Mouse (Mus musculus) neural tube, embryonic 13.5 days (tissue): ENCODE results near the gene Gnb4. TPM values are rescaled to one million over a fixed set of nuclear protein-coding genes. Genes with fewer than 3 reads are reported as not detected.

Source experiments
- ATAC-seq: fragments of 200-750 bp; cut with Nextera tagmentation; 2 replicates; pipeline ENCODE4 v1.8.0; 2017; ENCODE audit warnings: low read depth, mild to moderate bottlenecking, moderate TSS enrichment, moderate library complexity
- H3K27ac ChIP-seq: fragments of 300-500 bp; sonication (generic); replicated peaks from 2 replicates; pipeline ENCODE4 v1.5.1; 2015; ENCODE audit warnings: moderate library complexity, mild to moderate bottlenecking, inconsistent platforms
- H3K27me3 ChIP-seq: fragments of 300-500 bp; sonication (generic); 2 replicates; pipeline ENCODE4 v1.6.1; 2015; ENCODE audit warnings: mild to moderate bottlenecking, inconsistent platforms
- H3K36me3 ChIP-seq: fragments of 300-500 bp; sonication (generic); 2 replicates; pipeline ENCODE4 v1.6.1; 2015; ENCODE audit warnings: mild to moderate bottlenecking, inconsistent platforms
- H3K4me1 ChIP-seq: fragments of 300-500 bp; sonication (generic); replicated peaks from 2 replicates; pipeline ENCODE4 v1.6.1; 2015; ENCODE audit warnings: inconsistent platforms
- H3K4me2 ChIP-seq: fragments of 300-500 bp; sonication (generic); 2 replicates; pipeline ENCODE4 v1.6.1; 2015; ENCODE audit warnings: inconsistent platforms, mild to moderate bottlenecking, moderate library complexity
- H3K4me3 ChIP-seq: fragments of 300-500 bp; sonication (generic); 2 replicates; pipeline ENCODE4 v1.5.1; 2015; ENCODE audit warnings: mild to moderate bottlenecking, inconsistent platforms
- H3K9ac ChIP-seq: fragments of 300-500 bp; sonication (generic); 2 replicates; pipeline ENCODE4 v1.6.1; 2015; ENCODE audit warnings: moderate library complexity, mild to moderate bottlenecking, inconsistent platforms
- H3K9me3 ChIP-seq: fragments of 300-500 bp; sonication (generic); 2 replicates; pipeline ENCODE4 v1.6.1; 2016; ENCODE audit warnings: inconsistent platforms
- WGBS: fragments of 180-500 bp; shearing (Covaris S2); methylation state at CpG from one replicate; pipeline ENCODE4 v1.1.7; 2015; 5-methylcytosine and 5-hydroxymethylcytosine counted together
- polyA plus RNA-seq: library from polyadenylated mRNA; unstranded; fragments of >200 nt; fragmentation: Nextera tagmentation; extraction: Ambion mirVana; gene quantifications from 2 replicates; pipeline ENCODE4 v1.2.1, GENCODE M21; 2015

Gene Gnb4
- polyA plus RNA-seq, 1 experiment from 2014 or later = 90.2 TPM

GRCm38 (mm10) chr3:32610560-32610959 is 5.8 kb downstream of the Gnb4 start:
- Histone ChIP-seq H3K36me3 (0 out of 2 replicates have a peak, but pooled peaks cover 4% of the 10 kb centered on the region), H3K4me2 (no peak overlapping the region), H3K9ac (no peak overlapping the region), H3K27me3 (no peaks in the 10 kb centered on the region), H3K27ac (no peak overlapping the region), H3K4me1 (peaks cover 12% of the 10 kb centered on the region), H3K9me3 (no peaks in the 10 kb centered on the region), H3K4me3 (no peak overlapping the region)
- WGBS = 40% methylated on average over 7 of the region's 7 CpGs
- peak; percentile 74 for ATAC-seq

GRCm38 (mm10) chr3:32609233-32609632 is 7.2 kb downstream of the Gnb4 start:
- H3K4me2 ChIP-seq = no peak overlapping the region
- H3K4me1 ChIP-seq = peaks cover 3% of the 10 kb centered on the region; the same call in 1 of the 2 replicates
- 96% methylated on average over 4 of the region's 4 CpGs for WGBS
- H3K27ac ChIP-seq = no peak overlapping the region
- no peak overlapping the region for H3K4me3 ChIP-seq
- no peak overlapping the region for H3K9ac ChIP-seq
- 0 out of 2 replicates have a peak, but pooled peaks cover 4% of the 10 kb centered on the region for H3K36me3 ChIP-seq
- H3K9me3 ChIP-seq = no peaks in the 10 kb centered on the region
- H3K27me3 ChIP-seq = no peaks in the 10 kb centered on the region
- no peak for ATAC-seq

- 93% methylated on average over 10 of the region's 10 CpGs for WGBS
- no peak for ATAC-seq
- no peaks in the 10 kb centered on the region for H3K4me1 ChIP-seq
- H3K9me3 ChIP-seq = no peaks in the 10 kb centered on the region
- H3K9ac ChIP-seq = no peak overlapping the region
- H3K27ac ChIP-seq = no peak overlapping the region
- no peak overlapping the region for H3K4me3 ChIP-seq
- no peaks in the 10 kb centered on the region for H3K27me3 ChIP-seq
- no peak overlapping the region for H3K4me2 ChIP-seq
- peaks cover 16% of the 10 kb centered on the region for H3K36me3 ChIP-seq
Measured at GRCm38 (mm10) chr3:32601055-32601454, 15.3 kb downstream of the Gnb4 start.

GRCm38 (mm10) chr3:32599328-32599727 is 17.1 kb downstream of the Gnb4 start:
- H3K27ac ChIP-seq = no peak overlapping the region
- ATAC-seq = no peak
- peaks cover 16% of the 10 kb centered on the region for H3K36me3 ChIP-seq
- H3K4me2 ChIP-seq = no peak overlapping the region
- no peak overlapping the region for H3K9ac ChIP-seq
- no peaks in the 10 kb centered on the region for H3K9me3 ChIP-seq
- WGBS = 79% methylated on average over 3 of the region's 3 CpGs
- H3K4me3 ChIP-seq = no peak overlapping the region
- H3K27me3 ChIP-seq = no peaks in the 10 kb centered on the region
- H3K4me1 ChIP-seq = no peaks in the 10 kb centered on the region

- peaks cover 34% of the 10 kb centered on the region for H3K36me3 ChIP-seq
- no peaks in the 10 kb centered on the region for H3K27me3 ChIP-seq
- no peaks in the 10 kb centered on the region for H3K9me3 ChIP-seq
- no peak for ATAC-seq
- H3K9ac ChIP-seq = no peak overlapping the region
- H3K4me3 ChIP-seq = no peak overlapping the region
- no peak overlapping the region for H3K27ac ChIP-seq
- WGBS = 22% methylated on average over 4 of the region's 4 CpGs
- H3K4me2 ChIP-seq = no peak overlapping the region
- H3K4me1 ChIP-seq = no peaks in the 10 kb centered on the region
Measured at GRCm38 (mm10) chr3:32595080-32595479, 21.3 kb downstream of the Gnb4 start.

GRCm38 (mm10) chr3:32586274-32586673 is 30.1 kb downstream of the Gnb4 start:
- H3K9me3 ChIP-seq = no peaks in the 10 kb centered on the region
- H3K36me3 ChIP-seq = peaks cover 89% of the 10 kb centered on the region
- no peak for ATAC-seq
- no peak overlapping the region for H3K9ac ChIP-seq
- H3K4me1 ChIP-seq = no peaks in the 10 kb centered on the region
- H3K4me3 ChIP-seq = no peak overlapping the region
- H3K27me3 ChIP-seq = no peaks in the 10 kb centered on the region
- WGBS = 96% methylated on average over 3 of the region's 3 CpGs
- no peak overlapping the region for H3K27ac ChIP-seq
- H3K4me2 ChIP-seq = no peak overlapping the region

- peaks cover 72% of the 10 kb centered on the region for H3K36me3 ChIP-seq
- 92% methylated on average over 4 of the region's 4 CpGs for WGBS
- no peaks in the 10 kb centered on the region for H3K9me3 ChIP-seq
- no peaks in the 10 kb centered on the region for H3K27me3 ChIP-seq
- no peak overlapping the region for H3K27ac ChIP-seq
- no peak overlapping the region for H3K4me3 ChIP-seq
- ATAC-seq = no peak
- H3K9ac ChIP-seq = no peak overlapping the region
- no peaks in the 10 kb centered on the region for H3K4me1 ChIP-seq
- no peak overlapping the region for H3K4me2 ChIP-seq
Measured at GRCm38 (mm10) chr3:32583489-32583888, 32.9 kb downstream of the Gnb4 start.

- WGBS = 94% methylated on average over 3 of the region's 3 CpGs
- Histone ChIP-seq H3K4me3 (no peak overlapping the region), H3K9ac (no peak overlapping the region), H3K9me3 (no peaks in the 10 kb centered on the region), H3K27me3 (no peaks in the 10 kb centered on the region), H3K4me2 (no peak overlapping the region), H3K27ac (no peak overlapping the region), H3K4me1 (no peaks in the 10 kb centered on the region), H3K36me3 (peaks cover 73% of the 10 kb centered on the region)
- no peak for ATAC-seq
Measured at GRCm38 (mm10) chr3:32581911-32582310, 34.5 kb downstream of the Gnb4 start.

GRCm38 (mm10) chr3:32580738-32581137 is 35.6 kb downstream of the Gnb4 start:
- Histone ChIP-seq H3K9ac (no peak overlapping the region), H3K36me3 (peaks cover 77% of the 10 kb centered on the region), H3K4me3 (no peak overlapping the region), H3K27ac (no peak overlapping the region), H3K4me2 (no peak overlapping the region), H3K4me1 (no peaks in the 10 kb centered on the region), H3K9me3 (no peaks in the 10 kb centered on the region), H3K27me3 (no peaks in the 10 kb centered on the region)
- ATAC-seq = no peak
- WGBS = 93% methylated on average over 3 of the region's 3 CpGs

GRCm38 (mm10) chr3:32578772-32579171 is 37.6 kb downstream of the Gnb4 start:
- Histone ChIP-seq H3K9me3 (no peaks in the 10 kb centered on the region), H3K27ac (no peak overlapping the region), H3K4me2 (no peak overlapping the region), H3K9ac (no peak overlapping the region), H3K4me1 (no peaks in the 10 kb centered on the region), H3K27me3 (no peaks in the 10 kb centered on the region), H3K36me3 (peaks cover 79% of the 10 kb centered on the region), H3K4me3 (no peak overlapping the region)
- ATAC-seq = no peak
- WGBS = 90% methylated on average over 5 of the region's 5 CpGs

- H3K4me2 ChIP-seq = no peak overlapping the region
- no peak overlapping the region for H3K4me3 ChIP-seq
- H3K9me3 ChIP-seq = no peaks in the 10 kb centered on the region
- no peak overlapping the region for H3K27ac ChIP-seq
- H3K27me3 ChIP-seq = no peaks in the 10 kb centered on the region
- 96% methylated on average over 3 of the region's 3 CpGs for WGBS
- peaks cover 73% of the 10 kb centered on the region for H3K36me3 ChIP-seq
- no peak overlapping the region for H3K9ac ChIP-seq
- no peaks in the 10 kb centered on the region for H3K4me1 ChIP-seq
- no peak for ATAC-seq
Measured at GRCm38 (mm10) chr3:32575151-32575550, 41.2 kb downstream of the Gnb4 start.

GRCm38 (mm10) chr3:32573881-32574280 is 42.5 kb downstream of the Gnb4 start:
- peaks cover 81% of the 10 kb centered on the region for H3K36me3 ChIP-seq
- no peak for ATAC-seq
- H3K27me3 ChIP-seq = no peaks in the 10 kb centered on the region
- H3K9ac ChIP-seq = no peak overlapping the region
- H3K27ac ChIP-seq = no peak overlapping the region
- H3K4me2 ChIP-seq = no peak overlapping the region
- no peaks in the 10 kb centered on the region for H3K9me3 ChIP-seq
- H3K4me3 ChIP-seq = no peak overlapping the region
- WGBS = 70% methylated on average over 9 of the region's 9 CpGs
- H3K4me1 ChIP-seq = no peaks in the 10 kb centered on the region

GRCm38 (mm10) chr3:32573086-32573485 is 43.3 kb downstream of the Gnb4 start:
- no peaks in the 10 kb centered on the region for H3K4me1 ChIP-seq
- H3K9me3 ChIP-seq = no peaks in the 10 kb centered on the region
- H3K36me3 ChIP-seq = peaks cover 85% of the 10 kb centered on the region
- no peak for ATAC-seq
- H3K27ac ChIP-seq = no peak overlapping the region
- WGBS = 95% methylated on average over 2 of the region's 2 CpGs
- H3K4me3 ChIP-seq = no peak overlapping the region
- H3K27me3 ChIP-seq = no peaks in the 10 kb centered on the region
- no peak overlapping the region for H3K4me2 ChIP-seq
- H3K9ac ChIP-seq = no peak overlapping the region
